Mouse (Mus musculus): ENCODE measurements at regions not wholly inside any gene's neighbourhood (a gene's known extent, or its start where the extent isn't known, plus 50 kb on each side); places are given as distances from the start of the nearest gene placed in this dataset.

GRCm38 (mm10) chr2:167757157-167757780 lies 67.6 kb upstream of the Tmem189 start:
- no peak for DNase-seq (ENCODE audit: low read depth, low spot score)

GRCm38 (mm10) chr2:167756721-167757120 lies 67.1 kb upstream of the Tmem189 start:
- no peak for DNase-seq (ENCODE audit: low read depth, low spot score)

- no peak for DNase-seq (ENCODE audit: low read depth, low spot score)
Observed at GRCm38 (mm10) chr2:167754929-167755551, 65.4 kb upstream of the Tmem189 start.

GRCm38 (mm10) chr2:167753898-167754297 lies 64.3 kb upstream of the Tmem189 start:
- peak; percentile 55 for DNase-seq (ENCODE audit: low read depth, low spot score)

DNA sequence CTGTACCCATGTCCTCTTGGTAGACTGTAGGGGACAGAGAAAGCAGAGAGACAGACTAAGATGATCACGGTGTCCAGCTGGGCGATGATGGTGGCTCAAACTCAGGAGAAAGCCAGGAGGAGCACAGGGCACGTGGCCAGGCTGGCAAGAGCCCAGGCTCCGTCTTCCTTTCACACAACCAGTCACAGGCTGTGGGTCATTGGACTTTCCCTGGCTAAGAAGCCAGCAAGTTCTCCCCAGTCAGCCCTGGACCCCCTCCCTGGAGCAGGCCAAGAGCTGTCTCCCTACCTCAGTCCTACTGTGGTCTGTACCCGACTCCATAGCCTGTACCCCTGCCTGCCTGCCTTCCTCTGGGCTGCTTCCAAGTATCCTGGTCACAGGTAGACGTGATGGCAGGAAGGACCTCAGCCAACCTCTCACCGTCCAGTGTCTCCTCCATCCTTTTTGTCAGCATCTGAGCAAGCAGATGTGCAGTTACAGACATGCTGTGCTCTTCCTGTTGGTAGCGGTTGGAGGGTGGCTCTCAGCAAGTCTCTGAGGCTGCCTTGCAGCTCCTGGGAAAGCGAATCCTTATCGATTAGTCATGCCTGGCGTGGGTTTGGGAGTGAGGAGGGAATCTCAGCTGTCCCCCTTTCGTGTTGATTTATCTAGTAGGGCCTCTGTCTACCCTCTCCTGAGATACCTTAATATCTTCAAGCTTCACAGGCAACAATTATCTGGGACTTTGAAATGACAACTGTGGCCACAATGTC lies 63.4 kb upstream of the Tmem189 start:
- DNase-seq (ENCODE audit: low read depth, low spot score), result peak; percentile 70

GRCm38 (mm10) chr2:167751585-167751984 lies 62.0 kb upstream of the Tmem189 start:
- no peak for DNase-seq (ENCODE audit: low read depth, low spot score)

DNA sequence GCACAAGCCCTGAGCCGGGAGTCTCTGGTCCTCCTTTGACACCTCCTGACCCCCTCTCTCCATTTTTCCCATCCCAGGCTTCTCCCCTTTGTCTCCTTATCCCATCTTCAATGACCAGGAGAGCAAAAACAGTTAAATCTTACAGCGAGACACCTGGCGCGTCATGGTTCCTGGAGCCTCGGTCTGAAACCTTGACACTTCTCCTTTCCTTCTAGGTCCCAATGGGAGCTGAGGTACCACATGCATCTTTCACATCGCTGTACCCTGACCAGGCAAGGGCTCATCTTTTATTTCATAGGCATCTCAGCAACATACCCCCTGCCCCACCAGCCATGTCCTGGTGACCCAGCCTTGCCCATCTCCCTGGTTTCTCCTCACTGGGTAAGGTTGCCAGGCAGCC lies 58.7 kb upstream of the Tmem189 start:
- no peak for DNase-seq (ENCODE audit: low read depth, low spot score)

DNA sequence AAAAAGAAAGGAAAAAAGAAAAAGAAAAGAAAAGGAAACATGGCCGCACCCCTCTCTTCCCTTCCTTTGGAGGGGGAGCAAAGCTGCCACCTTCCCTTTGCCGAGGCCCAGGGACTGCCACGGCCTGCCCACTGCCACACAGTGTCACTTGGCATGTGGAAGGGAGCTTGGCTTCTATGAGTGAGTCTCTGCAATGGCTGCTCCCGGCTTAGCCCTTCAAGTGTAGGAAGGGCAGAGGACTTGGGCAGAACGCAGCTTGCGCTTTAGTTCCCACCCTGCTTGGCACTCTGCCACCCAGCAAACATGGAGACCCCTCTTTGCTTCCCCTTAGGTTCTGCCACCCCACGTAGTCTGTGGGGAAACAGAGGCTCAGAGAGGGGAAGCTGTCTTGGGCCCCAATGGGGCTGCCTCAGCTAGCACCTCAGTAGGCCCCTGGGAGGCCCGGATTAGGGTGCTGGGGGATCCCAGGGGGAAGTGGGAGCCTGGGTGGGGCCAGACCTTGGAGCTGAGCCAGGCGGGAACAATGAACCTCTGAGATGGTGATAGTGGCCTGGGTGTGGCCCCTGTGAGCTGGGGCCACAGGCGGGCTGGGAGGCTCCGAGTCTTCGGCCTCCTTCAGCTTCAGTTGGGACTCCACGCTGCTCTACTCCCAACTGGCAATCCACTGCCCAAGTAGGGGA lies 57.7 kb upstream of the Tmem189 start:
- no peak for DNase-seq (ENCODE audit: low read depth, low spot score)

DNA sequence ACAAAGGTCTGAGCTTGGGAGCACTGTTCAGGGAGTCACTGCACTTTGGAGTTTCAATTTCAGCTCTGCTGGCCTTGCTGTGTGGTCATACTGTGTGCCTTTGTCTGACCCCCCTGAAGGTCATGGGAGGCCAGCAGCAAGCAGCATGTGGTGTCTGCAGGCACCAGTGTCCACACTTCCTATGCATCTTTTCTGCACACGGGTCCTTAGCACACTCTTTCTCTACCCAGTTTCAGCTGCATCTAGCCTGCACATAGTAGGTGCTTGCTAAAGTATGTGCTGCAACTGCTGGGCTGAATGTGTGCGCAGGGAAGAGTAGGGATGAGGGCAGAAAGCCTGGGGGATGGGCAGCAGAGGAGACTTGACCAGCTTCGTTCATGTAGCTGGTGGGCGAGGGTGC lies 56.7 kb upstream of the Tmem189 start:
- no peak for DNase-seq (ENCODE audit: low read depth, low spot score)

- DNase-seq (ENCODE audit: low read depth, low spot score), result peak; percentile 28
Observed at GRCm38 (mm10) chr2:167745409-167745808, 55.8 kb upstream of the Tmem189 start.

- DNase-seq (ENCODE audit: low read depth, low spot score), result no peak
Observed at GRCm38 (mm10) chr2:167744080-167744479, 54.5 kb upstream of the Tmem189 start.

- peak; percentile 58 for DNase-seq (ENCODE audit: low read depth, low spot score)
Observed at GRCm38 (mm10) chr2:167742479-167742878, 52.9 kb upstream of the Tmem189 start.

DNA sequence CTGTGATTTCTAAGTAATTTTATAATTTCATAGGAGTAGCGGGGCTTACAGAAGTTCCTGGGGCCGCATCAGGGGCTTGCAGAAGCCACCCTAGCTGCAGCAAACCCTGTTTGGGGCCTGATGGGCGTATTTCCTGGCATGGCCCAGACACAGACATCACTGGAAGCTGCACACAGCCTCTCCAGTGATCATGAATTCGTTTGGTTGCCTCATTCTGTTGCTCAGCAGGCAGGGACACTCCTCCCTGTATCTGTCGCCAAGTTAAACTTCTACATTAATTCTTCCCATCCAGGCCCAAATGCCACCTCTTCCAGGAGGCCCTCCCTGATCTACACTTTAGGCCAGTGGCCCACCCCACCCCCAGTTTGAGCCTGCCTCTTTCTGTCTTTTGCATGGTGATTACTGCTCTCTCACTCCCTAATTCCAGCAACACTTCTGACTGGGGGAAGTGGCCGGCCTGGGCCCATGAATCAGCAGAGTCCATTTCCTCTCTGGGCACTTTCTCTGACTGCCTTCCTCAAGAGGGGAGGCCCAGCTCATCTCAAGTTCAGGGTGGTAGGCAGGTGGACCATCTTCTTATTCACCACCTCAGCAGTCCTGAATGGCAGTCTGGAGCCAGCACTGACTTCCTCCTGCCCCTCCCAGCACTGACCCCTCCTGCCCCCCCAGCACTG lies 51.0 kb upstream of the Tmem189 start:
- DNase-seq (ENCODE audit: low read depth, low spot score), result peak; percentile 73
